Mouse (Mus musculus) bone marrow macrophage, adult 2 months (primary cell): Measurements from ENCODE around the gene Lsp1. TPM values are rescaled to one million over a fixed set of nuclear protein-coding genes. Genes with fewer than 3 reads are reported as not detected.

ENCODE experiments used
- H3K27ac ChIP-seq: 2 replicates; pipeline ENCODE4 v1.5.1; 2012; ENCODE audit warnings: low read depth, low read length; ENCODE audit not compliant: insufficient read depth
- H3K4me1 ChIP-seq: 2 replicates; pipeline ENCODE4 v1.6.1; 2012; ENCODE audit warnings: low read length; ENCODE audit not compliant: control insufficient read depth, insufficient read depth
- H3K4me3 ChIP-seq: 2 replicates; pipeline ENCODE4 v1.5.1; 2012; ENCODE audit warnings: mild to moderate bottlenecking, low read length, moderate library complexity; ENCODE audit not compliant: insufficient read depth
- CTCF ChIP-seq: IDR thresholded peaks from 2 replicates; pipeline ENCODE4 v1.5.1; 2012; ENCODE audit warnings: low read depth, mild to moderate bottlenecking, low read length, moderate library complexity
- POLR2A ChIP-seq: IDR thresholded peaks from 2 replicates; pipeline ENCODE4 v1.6.1; 2012; ENCODE audit warnings: mild to moderate bottlenecking, low read depth, low read length, borderline replicate concordance
- polyA plus RNA-seq: library from polyadenylated mRNA; stranded (reverse); fragments of >200 nt; gene quantifications from 2 replicates; pipeline ENCODE4 v1.2.4, GENCODE M21; 2012; ENCODE audit not compliant: missing spikeins, insufficient read depth, insufficient read length

The Lsp1 gene
- polyA plus RNA-seq, 1 experiment, result 327 TPM

- no peak overlapping the region for H3K4me3 ChIP-seq
- no peak for TF ChIP-seq POLR2A
- TF ChIP-seq CTCF, result no peak; the same call in 1 of the 2 replicates
- no peaks in the 10 kb centered on the region for H3K4me1 ChIP-seq
- H3K27ac ChIP-seq, result no peak overlapping the region
Observed at GRCm38 (mm10) chr7:142496800-142497199, 36.2 kb downstream of the Lsp1 start.

- no peaks in the 10 kb centered on the region for H3K4me1 ChIP-seq
Observed at GRCm38 (mm10) chr7:142497775-142498174, 37.2 kb downstream of the Lsp1 start.

GRCm38 (mm10) chr7:142498575-142498974 is 38.0 kb downstream of the Lsp1 start, which contains the start of gene Tnnt3:
Gene Tnnt3 (plus strand): TSS chr7:142498836.
- TF ChIP-seq POLR2A (no peak), CTCF (no peak)
- H3K4me3 ChIP-seq, result no peak within 1 kb of the TSS
- H3K4me1 ChIP-seq, result no peaks in the 10 kb centered on the region
- H3K27ac ChIP-seq, result no peak within 1 kb of the TSS

More at GRCm38 (mm10) chr7:142497775-142498174, 37.2 kb downstream of the Lsp1 start:
- H3K4me3 ChIP-seq, result no peak overlapping the region
- no peak; the same call in 1 of the 2 replicates for TF ChIP-seq CTCF
- TF ChIP-seq POLR2A, result no peak
- H3K27ac ChIP-seq, result no peak overlapping the region

- TF ChIP-seq POLR2A, result no peak
- H3K4me3 ChIP-seq, result no peak overlapping the region
- H3K4me1 ChIP-seq, result no peaks in the 10 kb centered on the region
- H3K27ac ChIP-seq, result no peak overlapping the region
Observed at GRCm38 (mm10) chr7:142499010-142499721, 38.6 kb downstream of the Lsp1 start.

- Histone ChIP-seq H3K4me1 (no peaks in the 10 kb centered on the region), H3K27ac (no peak overlapping the region), H3K4me3 (no peak overlapping the region)
- TF ChIP-seq CTCF (no peak), POLR2A (no peak)
Observed at GRCm38 (mm10) chr7:142500032-142500431, 39.4 kb downstream of the Lsp1 start.

- Histone ChIP-seq H3K4me1 (no peaks in the 10 kb centered on the region), H3K4me3 (no peak overlapping the region), H3K27ac (no peak overlapping the region)
- TF ChIP-seq CTCF (no peak), POLR2A (no peak)
Observed at GRCm38 (mm10) chr7:142503206-142503605, 42.6 kb downstream of the Lsp1 start.

- Histone ChIP-seq H3K27ac (no peak overlapping the region), H3K4me1 (no peaks in the 10 kb centered on the region), H3K4me3 (no peak overlapping the region)
- no peak for TF ChIP-seq POLR2A
- no peak for TF ChIP-seq CTCF
Observed at GRCm38 (mm10) chr7:142505942-142506341, 45.3 kb downstream of the Lsp1 start.

- no peak overlapping the region for H3K27ac ChIP-seq
- TF ChIP-seq POLR2A, result no peak
- TF ChIP-seq CTCF, result no peak
- H3K4me3 ChIP-seq, result no peak overlapping the region
- H3K4me1 ChIP-seq, result no peaks in the 10 kb centered on the region
Observed at GRCm38 (mm10) chr7:142506501-142506900, 45.9 kb downstream of the Lsp1 start.

- no peak for TF ChIP-seq POLR2A
- TF ChIP-seq CTCF, result no peak
- no peak overlapping the region for H3K4me3 ChIP-seq
- H3K4me1 ChIP-seq, result no peaks in the 10 kb centered on the region
- H3K27ac ChIP-seq, result no peak overlapping the region
Observed at GRCm38 (mm10) chr7:142507453-142507852, 46.8 kb downstream of the Lsp1 start.

- TF ChIP-seq CTCF, result no peak
Observed at GRCm38 (mm10) chr7:142509518-142509917, 48.9 kb downstream of the Lsp1 start.

GRCm38 (mm10) chr7:142510021-142510777 is 49.6 kb downstream of the Lsp1 start:
- Histone ChIP-seq H3K4me1 (no peaks in the 10 kb centered on the region), H3K27ac (no peak overlapping the region), H3K4me3 (no peak overlapping the region)
- TF ChIP-seq POLR2A (no peak), CTCF (no peak)

More at GRCm38 (mm10) chr7:142509518-142509917, 48.9 kb downstream of the Lsp1 start:
- Histone ChIP-seq H3K4me1 (no peaks in the 10 kb centered on the region), H3K4me3 (no peak overlapping the region), H3K27ac (no peak overlapping the region)
